Mouse (Mus musculus) Muller cell, postnatal 12 days (primary cell): ENCODE data around the gene Sag.

Source experiments
- DNase-seq: peaks from one replicate; pipeline ENCODE4 v3.0.0-alpha.2; 2015; ENCODE audit errors: inconsistent ontology term

Sag gene

GRCm38 (mm10) chr1:87853601-87854361 lies 50.3 kb downstream of the Sag start:
- DNase-seq, result peak; percentile 64

GRCm38 (mm10) chr1:87854411-87854810 lies 50.9 kb downstream of the Sag start:
- no peak for DNase-seq

GRCm38 (mm10) chr1:87854851-87855251 lies 51.4 kb downstream of the Sag start:
- DNase-seq, result peak; percentile 23

- DNase-seq, result no peak
These were observed 52.0 kb downstream of the Sag start for GRCm38 (mm10) chr1:87855522-87855921.

GRCm38 (mm10) chr1:87856823-87857222 lies 53.3 kb downstream of the Sag start:
- DNase-seq, result no peak

GRCm38 (mm10) chr1:87858031-87858430 lies 54.6 kb downstream of the Sag start:
- no peak for DNase-seq

GRCm38 (mm10) chr1:87858529-87858928 lies 55.0 kb downstream of the Sag start:
- DNase-seq, result no peak

GRCm38 (mm10) chr1:87863602-87864001 lies 60.1 kb downstream of the Sag start:
- no peak for DNase-seq

GRCm38 (mm10) chr1:87864889-87865288 lies 61.4 kb downstream of the Sag start:
- no peak for DNase-seq

- DNase-seq, result no peak
These were observed 63.2 kb downstream of the Sag start for GRCm38 (mm10) chr1:87866672-87867071.

- DNase-seq, result peak; percentile 51
These were observed 68.1 kb downstream of the Sag start for GRCm38 (mm10) chr1:87871546-87871945.

- DNase-seq, result no peak
These were observed 69.6 kb downstream of the Sag start for GRCm38 (mm10) chr1:87873081-87873480.

GRCm38 (mm10) chr1:87876065-87876464 lies 72.6 kb downstream of the Sag start:
- DNase-seq, result no peak

- no peak for DNase-seq
These were observed 74.2 kb downstream of the Sag start for GRCm38 (mm10) chr1:87877552-87878283.

- DNase-seq, result no peak
These were observed 75.6 kb downstream of the Sag start for GRCm38 (mm10) chr1:87879034-87879433.

- DNase-seq, result peak; percentile 83
These were observed 76.2 kb downstream of the Sag start for GRCm38 (mm10) chr1:87879494-87880325.

GRCm38 (mm10) chr1:87880326-87880627 lies 76.8 kb downstream of the Sag start:
- DNase-seq, result no peak

GRCm38 (mm10) chr1:87880856-87881255 lies 77.4 kb downstream of the Sag start:
- DNase-seq, result no peak

- no peak for DNase-seq
These were observed 78.2 kb downstream of the Sag start for GRCm38 (mm10) chr1:87881726-87882125.

GRCm38 (mm10) chr1:87882554-87882953 lies 79.1 kb downstream of the Sag start:
- DNase-seq, result no peak

- DNase-seq, result no peak
These were observed 87.5 kb downstream of the Sag start for GRCm38 (mm10) chr1:87890960-87891359.

- no peak for DNase-seq
These were observed 88.2 kb downstream of the Sag start for GRCm38 (mm10) chr1:87891634-87892033.
